Mouse (Mus musculus): ENCODE data around the gene Tagln2. TPM values are rescaled to one million over a fixed set of nuclear protein-coding genes. Genes with fewer than 3 reads are reported as not detected.

The Tagln2 gene
- polyA plus RNA-seq, 1 experiment from 2014 or later = 56.7 TPM

GRCm38 (mm10) chr1:172518013-172518412 lies 18.2 kb downstream of the Tagln2 start:
- Histone ChIP-seq H3K36me3 (replicated peaks; ENCODE audit: control insufficient read depth, insufficient read depth, low read depth, low read length) (no peaks in the 10 kb centered on the region), H3K9me3 (replicated peaks; ENCODE audit: control insufficient read depth, low read length) (no peaks in the 10 kb centered on the region), H3K27me3 (ENCODE audit: control insufficient read depth, insufficient read depth, low read length) (no peaks in the 10 kb centered on the region), H3K27ac (replicated peaks; ENCODE audit: low read depth, low read length) (no peak overlapping the region), H3K9ac (replicated peaks; ENCODE audit: low read length) (no peak overlapping the region), H3K4me1 (ENCODE audit: control insufficient read depth, insufficient read depth, low read length) (no peaks in the 10 kb centered on the region; the same call in none of the 2 replicates), H3K4me3 (ENCODE audit: low read depth, low read length) (no peak overlapping the region), H3K4me2 (ENCODE audit: low read depth, low read length) (no peak overlapping the region)
- ATAC-seq (replicated peaks; ENCODE audit: insufficient number of reproducible peaks, low FRiP score, low TSS enrichment, low read depth) (no peak), DNase-seq (ENCODE audit: low spot score) (no peak)
- 74% methylated on average over 4 of the region's 4 CpGs for WGBS

- Histone ChIP-seq H3K4me2 (ENCODE audit: low read depth, low read length) (no peak overlapping the region), H3K9me3 (replicated peaks; ENCODE audit: control insufficient read depth, low read length) (no peaks in the 10 kb centered on the region), H3K27me3 (ENCODE audit: control insufficient read depth, insufficient read depth, low read length) (no peaks in the 10 kb centered on the region), H3K27ac (replicated peaks; ENCODE audit: low read depth, low read length) (no peak overlapping the region), H3K4me1 (ENCODE audit: control insufficient read depth, insufficient read depth, low read length) (no peaks in the 10 kb centered on the region; the same call in 1 of the 2 replicates), H3K9ac (replicated peaks; ENCODE audit: low read length) (no peak overlapping the region), H3K36me3 (replicated peaks; ENCODE audit: control insufficient read depth, insufficient read depth, low read depth, low read length) (no peaks in the 10 kb centered on the region), H3K4me3 (ENCODE audit: low read depth, low read length) (no peak overlapping the region)
- no peak for ATAC-seq (replicated peaks; ENCODE audit: insufficient number of reproducible peaks, low FRiP score, low TSS enrichment, low read depth)
- 48% methylated on average over 6 of the region's 6 CpGs for WGBS
- DNase-seq (ENCODE audit: low spot score) = no peak
Observed at GRCm38 (mm10) chr1:172519644-172520043, 19.8 kb downstream of the Tagln2 start.

- no peaks in the 10 kb centered on the region for H3K9me3 ChIP-seq (replicated peaks; ENCODE audit: control insufficient read depth, low read length)
- peak; percentile 97 for DNase-seq (ENCODE audit: low spot score)
- no peak within 1 kb of the TSS for H3K9ac ChIP-seq (replicated peaks; ENCODE audit: low read length)
- no peak within 1 kb of the TSS for H3K27ac ChIP-seq (replicated peaks; ENCODE audit: low read depth, low read length)
- H3K4me3 ChIP-seq (ENCODE audit: low read depth, low read length) = peak within 1 kb of the TSS; percentile 15
- no peaks in the 10 kb centered on the region; the same call in 1 of the 2 replicates for H3K4me1 ChIP-seq (ENCODE audit: control insufficient read depth, insufficient read depth, low read length)
- no peaks in the 10 kb centered on the region for H3K27me3 ChIP-seq (ENCODE audit: control insufficient read depth, insufficient read depth, low read length)
- 4% methylated on average over 28 of the region's 28 CpGs for WGBS
- H3K4me2 ChIP-seq (ENCODE audit: low read depth, low read length) = peak within 1 kb of the TSS; percentile 44
- peak; percentile 81 for ATAC-seq (replicated peaks; ENCODE audit: insufficient number of reproducible peaks, low FRiP score, low TSS enrichment, low read depth)
- no peaks in the 10 kb centered on the region for H3K36me3 ChIP-seq (replicated peaks; ENCODE audit: control insufficient read depth, insufficient read depth, low read depth, low read length)
Observed at GRCm38 (mm10) chr1:172520576-172521440, 21.0 kb downstream of the Tagln2 start, which contains the start of gene Cfap45. Gene Cfap45, plus strand, starts transcription at chr1:172520801.

- no peak overlapping the region for H3K4me3 ChIP-seq (ENCODE audit: low read depth, low read length)
- WGBS = 68% methylated on average over 7 of the region's 7 CpGs
- DNase-seq (ENCODE audit: low spot score) = peak; percentile 38
Observed at GRCm38 (mm10) chr1:172522524-172522923, 22.7 kb downstream of the Tagln2 start.

GRCm38 (mm10) chr1:172523699-172524101 lies 23.9 kb downstream of the Tagln2 start:
- H3K4me1 ChIP-seq (ENCODE audit: control insufficient read depth, insufficient read depth, low read length) = no peaks in the 10 kb centered on the region; the same call in 1 of the 2 replicates
- H3K9ac ChIP-seq (replicated peaks; ENCODE audit: low read length) = no peak overlapping the region
- H3K27ac ChIP-seq (replicated peaks; ENCODE audit: low read depth, low read length) = no peak overlapping the region
- DNase-seq (ENCODE audit: low spot score) (no peak), ATAC-seq (replicated peaks; ENCODE audit: insufficient number of reproducible peaks, low FRiP score, low TSS enrichment, low read depth) (no peak)
- H3K9me3 ChIP-seq (replicated peaks; ENCODE audit: control insufficient read depth, low read length) = no peaks in the 10 kb centered on the region
- no peaks in the 10 kb centered on the region for H3K27me3 ChIP-seq (ENCODE audit: control insufficient read depth, insufficient read depth, low read length)
- no peaks in the 10 kb centered on the region for H3K36me3 ChIP-seq (replicated peaks; ENCODE audit: control insufficient read depth, insufficient read depth, low read depth, low read length)
- WGBS = 67% methylated on average over 12 of the region's 12 CpGs
- no peak overlapping the region for H3K4me2 ChIP-seq (ENCODE audit: low read depth, low read length)
- no peak overlapping the region for H3K4me3 ChIP-seq (ENCODE audit: low read depth, low read length)

More at GRCm38 (mm10) chr1:172522524-172522923, 22.7 kb downstream of the Tagln2 start:
- Histone ChIP-seq H3K9ac (replicated peaks; ENCODE audit: low read length) (no peak overlapping the region), H3K4me2 (ENCODE audit: low read depth, low read length) (no peak overlapping the region), H3K27me3 (ENCODE audit: control insufficient read depth, insufficient read depth, low read length) (no peaks in the 10 kb centered on the region), H3K9me3 (replicated peaks; ENCODE audit: control insufficient read depth, low read length) (no peaks in the 10 kb centered on the region), H3K36me3 (replicated peaks; ENCODE audit: control insufficient read depth, insufficient read depth, low read depth, low read length) (no peaks in the 10 kb centered on the region), H3K4me1 (ENCODE audit: control insufficient read depth, insufficient read depth, low read length) (no peaks in the 10 kb centered on the region; the same call in 1 of the 2 replicates), H3K27ac (replicated peaks; ENCODE audit: low read depth, low read length) (no peak overlapping the region)
- no peak for ATAC-seq (replicated peaks; ENCODE audit: insufficient number of reproducible peaks, low FRiP score, low TSS enrichment, low read depth)

GRCm38 (mm10) chr1:172525027-172525764 lies 25.3 kb downstream of the Tagln2 start:
- H3K4me1 ChIP-seq (ENCODE audit: control insufficient read depth, insufficient read depth, low read length) = no peaks in the 10 kb centered on the region
- DNase-seq (ENCODE audit: low spot score) (peak; percentile 60), ATAC-seq (replicated peaks; ENCODE audit: insufficient number of reproducible peaks, low FRiP score, low TSS enrichment, low read depth) (no peak)
- H3K9ac ChIP-seq (replicated peaks; ENCODE audit: low read length) = no peak overlapping the region
- H3K27me3 ChIP-seq (ENCODE audit: control insufficient read depth, insufficient read depth, low read length) = no peaks in the 10 kb centered on the region
- 41% methylated on average over 15 of the region's 15 CpGs for WGBS
- H3K36me3 ChIP-seq (replicated peaks; ENCODE audit: control insufficient read depth, insufficient read depth, low read depth, low read length) = no peaks in the 10 kb centered on the region
- no peak overlapping the region for H3K27ac ChIP-seq (replicated peaks; ENCODE audit: low read depth, low read length)
- no peak overlapping the region for H3K4me3 ChIP-seq (ENCODE audit: low read depth, low read length)
- H3K4me2 ChIP-seq (ENCODE audit: low read depth, low read length) = no peak overlapping the region
- no peaks in the 10 kb centered on the region for H3K9me3 ChIP-seq (replicated peaks; ENCODE audit: control insufficient read depth, low read length)

- ATAC-seq (replicated peaks; ENCODE audit: insufficient number of reproducible peaks, low FRiP score, low TSS enrichment, low read depth) (no peak), DNase-seq (ENCODE audit: low spot score) (no peak)
- WGBS = 68% methylated on average over 7 of the region's 7 CpGs
- H3K4me2 ChIP-seq (ENCODE audit: low read depth, low read length) = no peak overlapping the region
- no peaks in the 10 kb centered on the region for H3K9me3 ChIP-seq (replicated peaks; ENCODE audit: control insufficient read depth, low read length)
- H3K27me3 ChIP-seq (ENCODE audit: control insufficient read depth, insufficient read depth, low read length) = no peaks in the 10 kb centered on the region
- H3K4me3 ChIP-seq (ENCODE audit: low read depth, low read length) = no peak overlapping the region
- H3K4me1 ChIP-seq (ENCODE audit: control insufficient read depth, insufficient read depth, low read length) = no peaks in the 10 kb centered on the region
- no peaks in the 10 kb centered on the region for H3K36me3 ChIP-seq (replicated peaks; ENCODE audit: control insufficient read depth, insufficient read depth, low read depth, low read length)
- H3K9ac ChIP-seq (replicated peaks; ENCODE audit: low read length) = no peak overlapping the region
- no peak overlapping the region for H3K27ac ChIP-seq (replicated peaks; ENCODE audit: low read depth, low read length)
Observed at GRCm38 (mm10) chr1:172525971-172526370, 26.1 kb downstream of the Tagln2 start.

Data from embryonic facial prominence, embryonic 11.5 days (tissue).